In the genomic region with DNA sequence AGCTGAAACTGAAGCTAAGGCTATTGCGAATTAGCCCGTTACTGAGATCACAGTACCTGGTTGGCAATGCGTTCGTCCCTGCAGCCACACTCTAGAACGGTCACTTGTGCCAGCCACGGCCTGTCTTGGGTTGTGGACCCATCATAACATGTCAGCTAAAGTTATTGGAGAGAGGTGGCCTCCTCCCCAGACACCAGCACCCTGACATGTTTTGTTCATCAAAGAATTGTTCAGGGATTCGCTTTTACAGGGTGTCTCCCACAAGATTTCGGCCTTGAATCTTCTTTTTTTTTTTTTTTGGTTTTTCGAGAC, we compare ENCODE assay signal across 9 mouse cellular contexts. TPM values are rescaled to one million over a fixed set of nuclear protein-coding genes. Genes with fewer than 3 reads are reported as not detected.
DNase-seq lines count a peak whose midpoint lies in the region; ATAC-seq lines count a peak whose summit lies in the region.
"Had no signal": no experiment of that assay in that cellular context is flagged by ENCODE, and none has a peak within 500 bp of the region (broad histone marks: within the 10 kb centered on the region; RNA-seq: fewer than 3 reads in every experiment).

No protein-coding gene starts in this region.

- H3K4me3 ChIP-seq in kidney, embryonic 15.5 days (replicated peaks): peak overlapping the region; percentile 75
- peak overlapping the region; percentile 60 for H3K4me3 ChIP-seq in hindbrain, embryonic 15.5 days
- peak overlapping the region; percentile 84 for H3K4me3 ChIP-seq in midbrain, embryonic 15.5 days

- no peak for ATAC-seq in kidney, embryonic 15.5 days (replicated peaks; ENCODE audit: low FRiP score)
- 0 out of 2 replicates have a peak, but pooled peaks have one; percentile 10 for ATAC-seq in common myeloid progenitor, adult 5-6 weeks (replicated peaks; ENCODE audit: low read depth, poor library complexity, severe bottlenecking)
- ATAC-seq in hindbrain, embryonic 15.5 days (ENCODE audit: low FRiP score, low read depth): peak; percentile 71; the same call in 1 of the 2 replicates
- peak; percentile 75 for ATAC-seq in midbrain, embryonic 15.5 days (replicated peaks)

- 60% methylated on average over 9 of the region's 9 CpGs for WGBS in kidney, embryonic 15.5 days
- 66% methylated on average over 9 of the region's 9 CpGs for WGBS in hindbrain, embryonic 15.5 days
- 58% methylated on average over 9 of the region's 9 CpGs for WGBS in midbrain, embryonic 15.5 days

- peak overlapping the region; percentile 87 for H3K4me2 ChIP-seq in kidney, embryonic 15.5 days
- H3K4me2 ChIP-seq in hindbrain, embryonic 15.5 days: peak overlapping the region; percentile 75
- peak overlapping the region; percentile 74 for H3K4me2 ChIP-seq in midbrain, embryonic 15.5 days

- no peak overlapping the region for H3K27ac ChIP-seq in kidney, embryonic 15.5 days
- H3K27ac ChIP-seq in hindbrain, embryonic 15.5 days (replicated peaks): peak overlapping the region; percentile 81
- H3K27ac ChIP-seq in midbrain, embryonic 15.5 days: peak overlapping the region; percentile 78

- H3K36me3 ChIP-seq in kidney, embryonic 15.5 days: peaks cover 27% of the 10 kb centered on the region
- peaks cover 24% of the 10 kb centered on the region for H3K36me3 ChIP-seq in hindbrain, embryonic 15.5 days
- peaks cover 13% of the 10 kb centered on the region for H3K36me3 ChIP-seq in midbrain, embryonic 15.5 days (replicated peaks)

- H3K9ac ChIP-seq in kidney, embryonic 15.5 days: peak overlapping the region; percentile 71
- peak overlapping the region; percentile 62 for H3K9ac ChIP-seq in hindbrain, embryonic 15.5 days
- peak overlapping the region; percentile 79 for H3K9ac ChIP-seq in midbrain, embryonic 15.5 days

- DNase-seq in kidney, postnatal 36 days: no peak
- DNase-seq in retina, postnatal 1 day: no peak
- DNase-seq in adrenal gland, postnatal 14 days: no peak
- DNase-seq in right cerebral cortex, adult 2 months (ENCODE audit: low spot score in 2 of 2): no peak

- H3K27me3 ChIP-seq in kidney, embryonic 15.5 days: 0 out of 2 replicates have a peak, but pooled peaks cover 12% of the 10 kb centered on the region
- H3K27me3 ChIP-seq in hindbrain, embryonic 15.5 days: peaks cover 4% of the 10 kb centered on the region; the same call in 1 of the 2 replicates
- peaks cover 12% of the 10 kb centered on the region for H3K27me3 ChIP-seq in midbrain, embryonic 15.5 days (replicated peaks)

- H3K4me1 ChIP-seq in kidney, embryonic 15.5 days: peaks cover 17% of the 10 kb centered on the region
- H3K4me1 ChIP-seq in hindbrain, embryonic 15.5 days (replicated peaks): peaks cover 22% of the 10 kb centered on the region
- peaks cover 15% of the 10 kb centered on the region for H3K4me1 ChIP-seq in midbrain, embryonic 15.5 days

- no peaks in the 10 kb centered on the region for H3K9me3 ChIP-seq in kidney, embryonic 15.5 days (replicated peaks)
- H3K9me3 ChIP-seq in hindbrain, embryonic 15.5 days: no peaks in the 10 kb centered on the region
- no peaks in the 10 kb centered on the region for H3K9me3 ChIP-seq in midbrain, embryonic 15.5 days

RNA-seq across cellular contexts. Expression of a gene that starts 0.3 kb away (rescaled TPM):
- 87.4 and 93.7 TPM in 2 replicates for polyA plus RNA-seq in kidney, embryonic 15.5 days (2015; fragmentation: Nextera tagmentation; extraction: Ambion mirVana)
- total RNA-seq in common myeloid progenitor, adult 5-6 weeks (2017): 69.7 and 106 TPM in 2 replicates
- polyA plus RNA-seq in hindbrain, embryonic 15.5 days (2015; fragmentation: Nextera tagmentation; extraction: Ambion mirVana): 155 and 158 TPM in 2 replicates
- 143 and 159 TPM in 2 replicates for polyA plus RNA-seq in midbrain, embryonic 15.5 days (2015; fragmentation: Nextera tagmentation; extraction: Ambion mirVana)
- total RNA-seq in adrenal gland, postnatal 14 days (2021): 27.5 and 34.5 TPM in 2 replicates

RNA-seq across cellular contexts. Expression of a gene that starts 10.8 kb away (rescaled TPM):
- 31.0 and 34.2 TPM in 2 replicates for polyA plus RNA-seq in kidney, embryonic 15.5 days (2015; fragmentation: Nextera tagmentation; extraction: Ambion mirVana)
- 39.3 and 51.6 TPM in 2 replicates for total RNA-seq in common myeloid progenitor, adult 5-6 weeks (2017)
- polyA plus RNA-seq in hindbrain, embryonic 15.5 days (2015; fragmentation: Nextera tagmentation; extraction: Ambion mirVana): 29.8 and 30.1 TPM in 2 replicates
- 29.6 and 37.4 TPM in 2 replicates for polyA plus RNA-seq in midbrain, embryonic 15.5 days (2015; fragmentation: Nextera tagmentation; extraction: Ambion mirVana)
- total RNA-seq in adrenal gland, postnatal 14 days (2021): 20.4 and 27.1 TPM in 2 replicates

RNA-seq across cellular contexts. Expression of a gene that starts 39.2 kb away (rescaled TPM):
- 47.7 and 48.4 TPM in 2 replicates for polyA plus RNA-seq in kidney, embryonic 15.5 days (2015; fragmentation: Nextera tagmentation; extraction: Ambion mirVana)
- 55.9 and 60.6 TPM in 2 replicates for total RNA-seq in common myeloid progenitor, adult 5-6 weeks (2017)
- 58.4 and 60.0 TPM in 2 replicates for polyA plus RNA-seq in hindbrain, embryonic 15.5 days (2015; fragmentation: Nextera tagmentation; extraction: Ambion mirVana)
- 61.7 and 68.0 TPM in 2 replicates for polyA plus RNA-seq in midbrain, embryonic 15.5 days (2015; fragmentation: Nextera tagmentation; extraction: Ambion mirVana)
- total RNA-seq in adrenal gland, postnatal 14 days (2021): 60.3 and 61.7 TPM in 2 replicates

RNA-seq across cellular contexts. Expression of a gene that starts 45.7 kb away (rescaled TPM):
- 0.05 and 0.09 TPM in 2 replicates for polyA plus RNA-seq in kidney, embryonic 15.5 days (2015; fragmentation: Nextera tagmentation; extraction: Ambion mirVana)
- total RNA-seq in common myeloid progenitor, adult 5-6 weeks (2017): not detected in 2 replicates
- 0.29 and 0.67 TPM in 2 replicates for polyA plus RNA-seq in hindbrain, embryonic 15.5 days (2015; fragmentation: Nextera tagmentation; extraction: Ambion mirVana)
- 0.06 TPM in 2 replicates for polyA plus RNA-seq in midbrain, embryonic 15.5 days (2015; fragmentation: Nextera tagmentation; extraction: Ambion mirVana)
- not detected in 2 replicates for total RNA-seq in adrenal gland, postnatal 14 days (2021)
- polyA plus RNA-seq: urinary bladder, adult 2 months had no signal

RNA-seq across cellular contexts. Expression of a gene that starts 56.5 kb away (rescaled TPM):
- polyA plus RNA-seq in kidney, embryonic 15.5 days (2015; fragmentation: Nextera tagmentation; extraction: Ambion mirVana): 0.45 and 0.66 TPM in 2 replicates
- total RNA-seq in common myeloid progenitor, adult 5-6 weeks (2017): not detected in 2 replicates
- polyA plus RNA-seq in hindbrain, embryonic 15.5 days (2015; fragmentation: Nextera tagmentation; extraction: Ambion mirVana): 5.0 and 6.7 TPM in 2 replicates
- polyA plus RNA-seq in midbrain, embryonic 15.5 days (2015; fragmentation: Nextera tagmentation; extraction: Ambion mirVana): 5.7 TPM in 2 replicates
- 0.15 TPM in 1 of 2 replicates, not detected in the other for total RNA-seq in adrenal gland, postnatal 14 days (2021)
